Mouse (Mus musculus) embryonic facial prominence, embryonic 10.5 days (tissue): ENCODE measurements around the gene Trim9. TPM values are rescaled to one million over a fixed set of nuclear protein-coding genes. Genes with fewer than 3 reads are reported as not detected.

Source experiments
- DNase-seq: peaks from one replicate; pipeline ENCODE4 v3.0.0-alpha.2; 2017; ENCODE audit warnings: low spot score
- H3K27ac ChIP-seq: fragments of 300-500 bp; sonication (generic); replicated peaks from 2 replicates; pipeline ENCODE4 v1.5.1; 2016; ENCODE audit warnings: mild to moderate bottlenecking
- H3K27me3 ChIP-seq: fragments of 300-500 bp; sonication (generic); replicated peaks from 2 replicates; pipeline ENCODE4 v1.6.1; 2016; ENCODE audit warnings: low read depth, mild to moderate bottlenecking; ENCODE audit not compliant: poor library complexity, severe bottlenecking
- H3K36me3 ChIP-seq: fragments of 300-500 bp; sonication (generic); replicated peaks from 2 replicates; pipeline ENCODE4 v1.6.1; 2016; ENCODE audit warnings: mild to moderate bottlenecking, moderate library complexity
- H3K4me1 ChIP-seq: fragments of 300-500 bp; sonication (generic); 2 replicates; pipeline ENCODE4 v1.6.1; 2016
- H3K4me3 ChIP-seq: fragments of 300-500 bp; sonication (generic); 2 replicates; pipeline ENCODE4 v1.5.1; 2016; ENCODE audit warnings: mild to moderate bottlenecking, moderate library complexity
- H3K9me3 ChIP-seq: fragments of 300-500 bp; sonication (generic); 2 replicates; pipeline ENCODE4 v1.6.1; 2016; ENCODE audit warnings: mild to moderate bottlenecking
- WGBS: fragments of 180-500 bp; shearing (Covaris S2); methylation state at CpG from one replicate; pipeline ENCODE4 v1.1.7; 2016; 5-methylcytosine and 5-hydroxymethylcytosine counted together
- polyA plus RNA-seq: library from polyadenylated mRNA; unstranded; fragments of >200 nt; fragmentation: Nextera tagmentation; extraction: Ambion mirVana; gene quantifications from 2 replicates; pipeline ENCODE4 v1.2.1, GENCODE M21; 2016

Trim9 gene
- polyA plus RNA-seq, 1 experiment from 2014 or later: 3.4 TPM

DNA sequence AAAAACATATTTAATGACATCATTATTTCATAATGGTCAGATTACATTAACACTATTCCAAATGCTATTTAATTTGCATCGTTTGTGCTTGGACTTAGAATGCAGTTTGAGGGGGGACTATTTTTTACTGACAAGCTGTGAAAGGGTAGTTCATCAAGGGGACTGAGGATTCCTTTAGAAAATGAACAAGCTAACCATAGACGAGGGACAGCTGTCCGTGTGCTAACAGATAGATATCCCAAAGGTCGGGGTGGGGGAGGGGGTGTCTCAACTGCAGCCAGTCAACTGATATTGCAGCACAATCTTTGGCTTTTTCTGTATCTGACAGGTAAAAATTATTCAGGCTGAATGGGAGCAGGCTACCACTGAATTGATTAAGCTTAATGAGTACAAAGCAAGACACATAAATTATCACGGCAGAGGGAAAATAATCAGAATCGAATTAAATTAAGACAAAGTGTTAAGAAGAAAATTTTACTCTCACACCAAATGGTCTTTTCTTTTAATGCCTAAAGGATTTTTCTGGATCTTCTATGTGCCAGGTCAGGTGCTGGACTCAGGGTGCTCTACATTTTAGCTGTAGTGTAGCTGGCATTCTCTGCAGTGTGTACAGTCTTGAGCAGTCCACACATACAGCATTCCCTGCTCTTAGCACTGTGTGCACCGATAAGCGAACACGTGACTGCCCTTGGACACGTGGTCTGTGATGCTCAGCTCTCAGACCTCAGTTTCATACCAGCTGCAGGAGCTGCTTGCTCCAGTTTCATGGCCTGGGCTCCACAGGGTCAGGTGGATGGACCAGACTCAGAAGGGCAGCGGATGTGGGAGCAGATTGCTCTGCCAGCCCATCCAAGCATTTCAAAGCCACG is 70.1 kb downstream of the Trim9 start:
- WGBS: 76% methylated on average over 12 of the region's 12 CpGs
- peaks cover 5% of the 10 kb centered on the region; the same call in 1 of the 2 replicates for H3K4me1 ChIP-seq
- H3K9me3 ChIP-seq: no peaks in the 10 kb centered on the region

DNA sequence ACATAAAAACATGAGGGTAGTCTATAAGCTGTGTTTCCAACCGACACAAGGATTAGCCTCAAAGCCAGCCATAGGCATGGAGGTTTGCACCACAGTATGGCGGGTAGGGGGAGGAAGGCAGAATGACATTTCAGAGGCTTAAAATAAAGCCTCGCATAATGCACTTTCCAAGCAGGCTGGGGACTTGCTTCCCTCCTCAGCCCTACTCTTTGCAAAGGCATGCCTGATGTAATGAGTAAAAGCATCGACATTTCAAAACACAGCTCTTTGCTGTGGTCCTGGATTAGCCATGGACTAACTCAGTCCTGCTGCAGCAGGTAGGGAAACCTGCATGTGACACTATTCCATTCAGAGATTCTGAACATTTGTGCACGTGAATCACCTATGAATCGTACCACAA is 77.7 kb downstream of the Trim9 start:
- Histone ChIP-seq H3K27ac (no peak overlapping the region), H3K4me3 (no peak overlapping the region), H3K4me1 (peaks cover 19% of the 10 kb centered on the region), H3K27me3 (no peaks in the 10 kb centered on the region), H3K36me3 (no peaks in the 10 kb centered on the region), H3K9me3 (no peaks in the 10 kb centered on the region)
- no peak for DNase-seq
- 76% methylated on average over 6 of the region's 6 CpGs for WGBS

More for the DNA sequence above, 70.1 kb downstream of the Trim9 start:
- Histone ChIP-seq H3K36me3 (no peaks in the 10 kb centered on the region), H3K4me3 (no peak overlapping the region), H3K27me3 (no peaks in the 10 kb centered on the region), H3K27ac (no peak overlapping the region)
- DNase-seq: no peak

DNA sequence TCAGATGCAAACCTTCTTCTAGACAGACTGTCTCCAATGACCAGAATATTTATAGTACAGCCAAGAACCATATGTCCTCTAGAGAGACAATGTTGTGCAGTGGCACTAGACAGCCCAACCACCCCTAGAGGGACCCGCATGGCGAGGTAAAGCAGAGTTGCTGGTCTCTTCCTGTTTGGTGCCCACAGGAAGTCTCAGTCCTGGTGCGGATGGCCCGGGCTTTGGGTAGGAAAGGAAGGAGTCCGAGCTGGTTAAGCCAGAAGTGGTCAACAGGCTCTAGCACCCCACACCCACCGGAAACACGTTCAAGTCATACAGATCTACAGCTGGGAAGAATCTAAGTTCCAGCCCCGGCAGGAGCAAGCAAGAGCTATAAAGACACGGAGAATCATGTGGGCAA is 80.1 kb downstream of the Trim9 start:
- WGBS: 86% methylated on average over 9 of the region's 9 CpGs
- H3K27me3 ChIP-seq: 0 out of 2 replicates have a peak, but pooled peaks cover 6% of the 10 kb centered on the region
- no peak for DNase-seq
- peak overlapping the region; percentile 44 for H3K27ac ChIP-seq
- no peaks in the 10 kb centered on the region for H3K9me3 ChIP-seq
- H3K4me3 ChIP-seq: no peak overlapping the region
- no peaks in the 10 kb centered on the region for H3K36me3 ChIP-seq
- peaks cover 35% of the 10 kb centered on the region for H3K4me1 ChIP-seq

DNA sequence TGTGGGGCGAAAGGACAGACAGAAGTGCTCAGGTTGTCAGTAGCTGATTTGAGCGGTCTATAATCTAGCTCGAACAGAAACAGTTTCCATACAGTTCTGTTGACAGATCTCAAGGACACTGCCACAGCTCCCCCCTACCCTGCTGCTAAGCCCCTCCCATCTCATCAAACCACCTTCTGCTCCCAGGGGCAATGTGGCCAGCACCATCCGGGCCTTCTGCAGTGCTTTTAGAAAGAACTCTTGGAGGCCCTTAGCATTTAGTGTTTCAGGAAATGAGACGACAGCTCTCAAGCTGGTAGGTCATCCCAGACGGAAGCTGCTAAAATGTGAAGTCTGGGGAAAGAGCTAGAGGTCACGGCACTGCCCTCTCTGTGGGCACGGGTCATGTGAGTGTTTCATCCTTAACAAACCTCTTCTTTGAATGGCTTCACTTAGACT is 80.9 kb downstream of the Trim9 start:
- no peaks in the 10 kb centered on the region for H3K9me3 ChIP-seq
- 0 out of 2 replicates have a peak, but pooled peaks cover 12% of the 10 kb centered on the region for H3K27me3 ChIP-seq
- peaks cover 35% of the 10 kb centered on the region for H3K4me1 ChIP-seq
- 33% methylated on average over 8 of the region's 8 CpGs for WGBS
- no peak overlapping the region for H3K4me3 ChIP-seq
- DNase-seq: peak; percentile 56
- H3K27ac ChIP-seq: peak overlapping the region; percentile 44; the same call in 1 of the 2 replicates
- H3K36me3 ChIP-seq: no peaks in the 10 kb centered on the region

DNA sequence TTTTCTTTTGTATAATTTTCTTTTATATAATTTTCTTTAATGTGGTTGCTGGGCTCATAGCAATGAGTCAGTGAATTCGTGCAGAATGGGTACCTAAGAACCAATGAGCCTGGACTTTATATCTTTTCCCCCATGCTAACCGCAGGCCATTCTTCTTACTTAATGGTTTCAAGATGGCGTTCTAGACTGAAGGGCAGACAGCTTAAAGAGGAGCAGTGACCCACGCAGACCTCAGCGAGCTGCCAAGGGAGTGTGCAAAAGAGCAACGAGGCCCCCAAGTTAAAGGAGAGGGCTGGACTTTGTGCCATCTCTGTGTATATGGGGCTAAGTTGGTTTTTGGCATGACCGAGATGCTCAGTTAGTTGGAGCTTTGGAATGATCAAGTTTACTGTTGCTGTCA is 83.7 kb downstream of the Trim9 start:
- no peak overlapping the region for H3K4me3 ChIP-seq
- peaks cover 18% of the 10 kb centered on the region; the same call in 1 of the 2 replicates for H3K27me3 ChIP-seq
- no peaks in the 10 kb centered on the region for H3K9me3 ChIP-seq
- H3K4me1 ChIP-seq: peaks cover 40% of the 10 kb centered on the region
- no peak overlapping the region for H3K27ac ChIP-seq
- DNase-seq: peak; percentile 42
- no peaks in the 10 kb centered on the region for H3K36me3 ChIP-seq
- WGBS: 25% methylated on average over 7 of the region's 7 CpGs

DNA sequence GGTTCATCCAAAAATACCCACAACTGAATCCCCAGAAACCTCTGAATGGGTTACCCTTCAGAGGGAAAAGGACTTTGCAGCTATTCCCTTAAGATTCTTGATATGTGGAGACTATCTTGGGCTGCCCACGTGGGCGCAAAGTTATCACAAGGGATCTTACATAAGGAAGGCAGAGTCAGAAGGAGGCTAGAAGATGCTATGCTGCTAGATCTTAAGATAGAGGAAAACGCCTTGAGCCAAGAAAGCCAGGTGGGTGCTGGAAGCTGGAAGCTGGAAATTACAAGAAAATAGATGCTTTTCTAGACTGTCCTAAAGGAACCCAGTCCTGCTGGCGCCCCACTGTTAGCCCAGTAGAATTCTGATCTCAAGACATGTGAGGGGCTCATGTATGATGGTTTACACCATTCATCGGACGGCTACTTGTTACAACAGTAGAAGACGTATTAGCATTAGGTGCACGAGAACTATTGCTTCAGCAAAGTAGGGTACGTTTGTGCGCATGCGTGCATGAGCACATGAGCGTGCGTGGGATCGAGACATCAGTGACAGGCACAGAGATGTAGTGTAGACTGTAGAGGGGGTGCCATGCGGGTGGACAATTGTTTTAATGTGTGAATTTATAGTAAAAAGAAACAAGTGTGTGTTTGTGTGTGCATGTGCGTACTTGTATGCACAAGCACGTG is 85.0 kb downstream of the Trim9 start:
- H3K27ac ChIP-seq: no peak overlapping the region
- peaks cover 18% of the 10 kb centered on the region; the same call in 1 of the 2 replicates for H3K27me3 ChIP-seq
- peaks cover 33% of the 10 kb centered on the region for H3K4me1 ChIP-seq
- no peaks in the 10 kb centered on the region for H3K9me3 ChIP-seq
- DNase-seq: no peak
- H3K36me3 ChIP-seq: no peaks in the 10 kb centered on the region
- no peak overlapping the region for H3K4me3 ChIP-seq
- WGBS: 90% methylated on average over 17 of the region's 17 CpGs

DNA sequence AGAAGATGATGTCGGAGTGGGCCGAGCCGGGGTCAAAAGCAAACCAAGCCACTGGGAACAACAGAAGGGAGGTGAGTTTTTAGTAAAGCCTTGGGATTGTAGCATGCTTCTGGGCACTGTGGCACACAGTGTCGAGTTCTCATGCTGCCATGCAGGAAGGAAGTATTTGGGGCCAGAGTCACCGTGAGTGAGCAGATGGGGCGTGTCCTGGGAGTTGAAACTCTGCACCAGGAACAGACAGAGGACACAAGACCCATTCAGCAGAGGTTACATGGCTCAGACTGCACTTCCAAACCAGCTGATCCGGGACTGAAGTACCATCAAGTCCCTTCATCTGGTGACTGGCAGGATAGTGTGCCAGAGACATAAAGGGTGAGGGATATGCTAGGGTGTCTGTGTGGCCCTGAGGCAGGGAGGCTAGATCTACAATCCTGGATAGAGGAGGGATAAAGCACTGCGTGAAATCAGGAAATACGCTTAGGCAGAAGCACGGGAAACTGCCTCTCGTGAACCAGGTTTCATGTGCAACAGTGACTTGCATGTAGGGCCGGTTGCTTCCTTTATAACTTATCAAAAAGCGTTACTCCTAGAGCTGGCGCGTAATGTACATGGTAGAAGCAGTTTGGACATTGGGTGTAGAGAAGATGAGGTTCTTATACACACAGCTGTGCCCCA is 96.1 kb downstream of the Trim9 start:
- H3K9me3 ChIP-seq: no peaks in the 10 kb centered on the region
- peak overlapping the region; percentile 72 for H3K27ac ChIP-seq
- no peak overlapping the region for H3K4me3 ChIP-seq
- peak; percentile 24 for DNase-seq
- 0 out of 2 replicates have a peak, but pooled peaks cover 6% of the 10 kb centered on the region for H3K27me3 ChIP-seq
- H3K36me3 ChIP-seq: no peaks in the 10 kb centered on the region
- 65% methylated on average over 15 of the region's 15 CpGs for WGBS
- H3K4me1 ChIP-seq: peaks cover 43% of the 10 kb centered on the region

DNA sequence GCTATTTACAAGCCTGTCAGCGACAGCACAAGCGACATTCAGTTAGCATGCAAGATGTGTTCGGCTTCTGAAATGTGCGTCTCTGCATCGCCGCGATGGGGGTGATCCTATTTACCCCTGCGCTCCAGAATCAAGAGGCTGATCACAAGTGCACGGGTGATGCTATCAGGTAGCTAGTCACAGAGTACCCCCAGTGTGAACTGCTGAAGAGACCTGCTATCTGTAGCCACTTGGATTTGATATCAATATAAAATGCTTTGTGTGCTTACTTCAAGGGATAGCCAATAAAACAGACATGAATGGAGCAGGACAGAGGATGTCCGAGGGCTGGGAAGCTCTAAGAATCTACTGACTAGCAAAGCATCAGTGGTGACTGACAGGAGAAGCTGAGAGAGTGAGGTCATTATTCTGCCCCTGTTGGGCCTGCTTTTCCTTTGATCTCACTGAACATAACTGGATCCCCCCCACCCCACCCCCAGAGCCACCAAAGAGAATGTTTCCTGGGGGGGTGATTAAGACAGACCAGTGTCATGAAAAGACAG is 97.7 kb downstream of the Trim9 start:
- WGBS: 88% methylated on average over 10 of the region's 10 CpGs
- no peak overlapping the region for H3K4me3 ChIP-seq
- no peak overlapping the region for H3K27ac ChIP-seq
- H3K9me3 ChIP-seq: no peaks in the 10 kb centered on the region
- peaks cover 45% of the 10 kb centered on the region for H3K4me1 ChIP-seq
- 0 out of 2 replicates have a peak, but pooled peaks cover 6% of the 10 kb centered on the region for H3K27me3 ChIP-seq
- no peaks in the 10 kb centered on the region for H3K36me3 ChIP-seq
- no peak for DNase-seq

DNA sequence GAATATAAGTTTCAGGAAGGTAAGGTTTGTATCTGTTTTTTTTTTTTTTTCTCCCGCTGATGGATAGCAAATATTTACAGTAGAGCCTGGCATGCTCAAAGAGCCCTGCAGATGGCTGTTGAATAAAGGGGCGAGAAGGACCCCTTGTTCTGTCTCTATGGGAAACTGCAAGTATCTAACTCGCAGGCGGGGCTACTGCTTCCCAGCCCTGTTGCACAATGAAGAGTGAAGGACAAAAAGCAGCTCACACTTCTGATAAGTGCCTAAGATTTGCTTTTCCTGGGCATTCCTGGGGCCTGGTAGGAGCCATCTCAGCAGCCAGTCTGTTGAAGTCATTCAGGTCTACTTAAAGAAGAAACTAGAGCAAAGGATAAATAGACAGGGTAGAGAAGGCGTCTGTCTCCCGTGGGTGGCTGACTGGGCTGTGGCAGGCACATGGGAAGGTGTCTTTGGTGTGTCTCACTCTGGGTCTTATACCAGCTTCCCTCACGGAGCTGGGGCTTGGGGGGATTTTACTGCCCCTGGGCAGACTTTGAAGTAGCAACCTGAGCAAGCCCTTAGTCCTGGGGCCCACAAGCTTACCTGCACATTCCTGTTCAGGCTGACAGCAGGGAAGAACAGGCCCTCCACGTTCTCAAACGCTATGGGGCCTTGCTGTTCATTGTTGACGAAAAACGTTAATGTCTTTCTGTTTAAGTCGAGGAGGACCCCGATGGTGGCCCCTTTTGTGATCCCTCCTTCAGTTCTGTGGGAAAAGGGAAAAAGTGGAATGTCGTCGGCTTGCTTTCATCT is 99.5 kb downstream of the Trim9 start:
- no peaks in the 10 kb centered on the region for H3K27me3 ChIP-seq
- no peak overlapping the region; the same call in 1 of the 2 replicates for H3K27ac ChIP-seq
- H3K9me3 ChIP-seq: no peaks in the 10 kb centered on the region
- DNase-seq: no peak
- no peak overlapping the region for H3K4me3 ChIP-seq
- peaks cover 45% of the 10 kb centered on the region for H3K4me1 ChIP-seq
- WGBS: 59% methylated on average over 15 of the region's 15 CpGs
- no peaks in the 10 kb centered on the region for H3K36me3 ChIP-seq

DNA sequence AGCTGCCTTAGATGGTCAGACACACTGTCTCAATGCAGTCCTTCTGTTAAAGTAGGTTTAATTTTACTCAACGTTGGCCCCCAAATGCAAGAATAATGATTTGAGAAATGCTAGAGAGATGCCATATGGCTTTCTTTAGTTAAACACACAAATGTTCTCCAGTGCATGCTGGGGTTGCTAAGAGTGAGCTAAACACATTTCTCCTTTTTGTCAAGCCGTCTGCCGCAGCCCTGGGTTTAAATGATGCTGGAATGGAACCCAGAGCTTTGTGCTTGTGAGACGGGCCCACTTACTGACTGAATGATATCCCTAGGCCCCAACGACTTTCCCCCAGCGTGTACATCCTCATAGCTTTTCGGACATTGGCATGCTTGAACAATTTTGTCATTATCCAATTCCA is 104.9 kb downstream of the Trim9 start:
- Histone ChIP-seq H3K27me3 (no peaks in the 10 kb centered on the region), H3K4me1 (peaks cover 12% of the 10 kb centered on the region), H3K4me3 (no peak overlapping the region), H3K27ac (no peak overlapping the region), H3K36me3 (no peaks in the 10 kb centered on the region), H3K9me3 (no peaks in the 10 kb centered on the region)
- DNase-seq: no peak
- WGBS: 83% methylated on average over 7 of the region's 7 CpGs

DNA sequence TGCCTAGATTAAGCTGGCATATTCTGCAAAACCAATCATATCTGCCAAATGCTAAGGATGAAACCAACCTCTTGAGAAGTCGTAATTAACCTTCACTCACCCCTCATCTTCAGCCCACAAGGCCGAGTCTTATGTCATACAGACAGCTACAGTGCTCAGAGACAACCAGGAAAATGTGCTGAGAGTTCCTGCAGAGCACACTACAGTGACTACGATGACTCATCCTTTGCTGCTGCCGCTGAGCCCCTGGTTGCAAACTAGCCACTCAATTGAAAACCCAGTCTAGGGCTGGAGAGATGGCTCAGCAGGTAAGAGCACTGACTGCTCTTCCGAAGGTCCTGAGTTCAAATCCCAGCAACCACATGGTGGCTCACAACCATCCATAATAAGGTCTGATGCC is 107.7 kb downstream of the Trim9 start:
- WGBS: 75% methylated on average over 5 of the region's 5 CpGs
- no peak overlapping the region for H3K27ac ChIP-seq
- peaks cover 4% of the 10 kb centered on the region; the same call in 1 of the 2 replicates for H3K4me1 ChIP-seq
- no peaks in the 10 kb centered on the region for H3K27me3 ChIP-seq
- H3K36me3 ChIP-seq: no peaks in the 10 kb centered on the region
- H3K4me3 ChIP-seq: no peak overlapping the region
- no peaks in the 10 kb centered on the region for H3K9me3 ChIP-seq
- no peak for DNase-seq
